Mouse (Mus musculus): ENCODE results near the gene Ddx11.

GRCm38 (mm10) chr17:66118991-66119390, 4.3 kb upstream of the Ddx11 start:
- TF ChIP-seq CTCF (IDR thresholded peaks at IDR 0.05; ENCODE audit: low read depth, low read length) = no peak
- no peak for TF ChIP-seq POLR2A (IDR thresholded peaks at IDR 0.05; ENCODE audit: borderline replicate concordance, low read depth, low read length)

All from bone marrow macrophage, adult 2 months (primary cell).